Mouse (Mus musculus) heart, embryonic 15.5 days (tissue): ENCODE data around the gene Slc7a3. TPM values are rescaled to one million over a fixed set of nuclear protein-coding genes. Genes with fewer than 3 reads are reported as not detected.
A peak's percentile ranks its signal among the peaks of the same experiment; 100 is the strongest.
"Not testable (repeated sequence)": the region's sequence is repeated elsewhere in the genome, so short reads cannot be mapped to it uniquely, and the experiment has no call there.

Experiments used
- ATAC-seq: fragments of 200-750 bp; cut with Nextera tagmentation; replicated peaks from 2 replicates; pipeline ENCODE4 v1.8.0; 2017; ENCODE audit warnings: low read depth, moderate TSS enrichment; ENCODE audit not compliant: insufficient number of reproducible peaks, insufficient read depth, low FRiP score
- H3K27ac ChIP-seq: fragments of 300-500 bp; sonication (generic); 2 replicates; pipeline ENCODE4 v1.5.1; 2015; ENCODE audit warnings: mild to moderate bottlenecking, inconsistent platforms
- H3K27me3 ChIP-seq: fragments of 300-500 bp; sonication (generic); 2 replicates; pipeline ENCODE4 v1.6.1; 2015; ENCODE audit warnings: inconsistent platforms
- H3K36me3 ChIP-seq: fragments of 300-500 bp; sonication (generic); 2 replicates; pipeline ENCODE4 v1.6.1; 2015; ENCODE audit warnings: mild to moderate bottlenecking, inconsistent platforms
- H3K4me1 ChIP-seq: fragments of 300-500 bp; sonication (generic); replicated peaks from 2 replicates; pipeline ENCODE4 v1.6.1; 2015; ENCODE audit warnings: inconsistent platforms
- H3K4me2 ChIP-seq: fragments of 300-500 bp; sonication (generic); 2 replicates; pipeline ENCODE4 v1.6.1; 2015; ENCODE audit warnings: inconsistent platforms, mild to moderate bottlenecking, moderate library complexity
- H3K4me3 ChIP-seq: fragments of 300-500 bp; sonication (generic); 2 replicates; pipeline ENCODE4 v1.5.1; 2015; ENCODE audit warnings: mild to moderate bottlenecking, inconsistent platforms
- H3K9ac ChIP-seq: fragments of 300-500 bp; sonication (generic); 2 replicates; pipeline ENCODE4 v1.6.1; 2015; ENCODE audit warnings: mild to moderate bottlenecking, inconsistent platforms
- H3K9me3 ChIP-seq: fragments of 300-500 bp; sonication (generic); replicated peaks from 2 replicates; pipeline ENCODE4 v1.6.1; 2016; ENCODE audit warnings: inconsistent platforms
- WGBS: fragments of 180-500 bp; shearing (Covaris S2); methylation state at CpG from one replicate; pipeline ENCODE4 v1.1.7; 2015; ENCODE audit warnings: mixed read lengths; 5-methylcytosine and 5-hydroxymethylcytosine counted together
- polyA plus RNA-seq: library from polyadenylated mRNA; unstranded; fragments of >200 nt; fragmentation: Nextera tagmentation; extraction: Ambion mirVana; gene quantifications from 2 replicates; pipeline ENCODE4 v1.2.1, GENCODE M21; 2015

Gene Slc7a3
- polyA plus RNA-seq: 0.26 and 0.80 TPM in 2 replicates

GRCm38 (mm10) chrX:101085920-101086319 lies at the start of gene Slc7a3:
TSS of gene Slc7a3 (minus strand) at chrX:101086020.
- Histone ChIP-seq H3K27ac (no peak within 1 kb of the TSS), H3K9ac (no peak within 1 kb of the TSS), H3K27me3 (0 out of 2 replicates have a peak, but pooled peaks cover 13% of the 10 kb centered on the region), H3K4me2 (peak within 1 kb of the TSS; percentile 64), H3K4me1 (no peaks in the 10 kb centered on the region), H3K36me3 (no peaks in the 10 kb centered on the region), H3K9me3 (no peaks in the 10 kb centered on the region), H3K4me3 (peak within 1 kb of the TSS; percentile 37)
- 26% methylated on average over 11 of the region's 11 CpGs for WGBS
- ATAC-seq: no peak

GRCm38 (mm10) chrX:101131992-101132791 lies 46.4 kb upstream of the Slc7a3 start:
- ATAC-seq: no peak
- no peaks in the 10 kb centered on the region for H3K36me3 ChIP-seq
- peak overlapping the region; percentile 49 for H3K4me2 ChIP-seq
- no peaks in the 10 kb centered on the region for H3K9me3 ChIP-seq
- 34% methylated on average over 12 of the region's 12 CpGs for WGBS
- no peak overlapping the region for H3K27ac ChIP-seq
- no peak overlapping the region for H3K9ac ChIP-seq
- H3K27me3 ChIP-seq: no peaks in the 10 kb centered on the region
- no peaks in the 10 kb centered on the region for H3K4me1 ChIP-seq
- peak overlapping the region; percentile 26 for H3K4me3 ChIP-seq

GRCm38 (mm10) chrX:101131001-101131400 lies 45.2 kb upstream of the Slc7a3 start:
- Histone ChIP-seq H3K27me3 (no peaks in the 10 kb centered on the region), H3K4me1 (no peaks in the 10 kb centered on the region; the same call in 1 of the 2 replicates), H3K36me3 (no peaks in the 10 kb centered on the region), H3K9me3 (no peaks in the 10 kb centered on the region), H3K4me2 (no peak overlapping the region), H3K9ac (no peak overlapping the region), H3K4me3 (no peak overlapping the region), H3K27ac (no peak overlapping the region)
- WGBS: 25% methylated on average over 7 of the region's 7 CpGs
- ATAC-seq: no peak

GRCm38 (mm10) chrX:101128559-101128958 lies 42.7 kb upstream of the Slc7a3 start:
- H3K9me3 ChIP-seq: no peaks in the 10 kb centered on the region
- ATAC-seq: no peak
- 61% methylated on average over 2 of the region's 2 CpGs for WGBS
- no peak overlapping the region for H3K4me3 ChIP-seq
- H3K9ac ChIP-seq: no peak overlapping the region
- no peaks in the 10 kb centered on the region for H3K27me3 ChIP-seq
- H3K4me2 ChIP-seq: no peak overlapping the region
- no peak overlapping the region for H3K27ac ChIP-seq
- no peaks in the 10 kb centered on the region for H3K36me3 ChIP-seq
- H3K4me1 ChIP-seq: no peaks in the 10 kb centered on the region; the same call in 1 of the 2 replicates

GRCm38 (mm10) chrX:101126977-101127376 lies 41.2 kb upstream of the Slc7a3 start:
- ATAC-seq: peak; percentile 53

GRCm38 (mm10) chrX:101126474-101126955 lies 40.7 kb upstream of the Slc7a3 start:
- peak; percentile 53 for ATAC-seq
- Histone ChIP-seq H3K36me3 (no peaks in the 10 kb centered on the region), H3K4me1 (no peaks in the 10 kb centered on the region; the same call in 1 of the 2 replicates), H3K27me3 (no peaks in the 10 kb centered on the region), H3K27ac (peak overlapping the region; percentile 69), H3K4me3 (no peak overlapping the region), H3K4me2 (no peak overlapping the region), H3K9ac (no peak overlapping the region), H3K9me3 (no peaks in the 10 kb centered on the region)
- WGBS: 56% methylated on average over 7 of the region's 7 CpGs

More at GRCm38 (mm10) chrX:101126977-101127376, 41.2 kb upstream of the Slc7a3 start:
- Histone ChIP-seq H3K4me3 (no peak overlapping the region), H3K9ac (no peak overlapping the region), H3K4me1 (no peaks in the 10 kb centered on the region; the same call in 1 of the 2 replicates), H3K36me3 (no peaks in the 10 kb centered on the region), H3K27ac (peak overlapping the region; percentile 69), H3K27me3 (no peaks in the 10 kb centered on the region), H3K9me3 (no peaks in the 10 kb centered on the region), H3K4me2 (no peak overlapping the region)
- 24% methylated on average over 2 of the region's 2 CpGs for WGBS

GRCm38 (mm10) chrX:101120546-101120945 lies 34.7 kb upstream of the Slc7a3 start:
- Histone ChIP-seq H3K4me2 (no peak overlapping the region), H3K27ac (no peak overlapping the region), H3K4me3 (no peak overlapping the region), H3K27me3 (no peaks in the 10 kb centered on the region), H3K9me3 (no peaks in the 10 kb centered on the region), H3K36me3 (no peaks in the 10 kb centered on the region), H3K9ac (no peak overlapping the region), H3K4me1 (no peaks in the 10 kb centered on the region)
- 67% methylated on average over 1 of the region's 1 CpGs for WGBS
- ATAC-seq: no peak

- H3K27ac ChIP-seq, H3K36me3 ChIP-seq, H3K4me1 ChIP-seq, H3K9ac ChIP-seq, H3K9me3 ChIP-seq, ATAC-seq: not testable (repeated sequence)
- Histone ChIP-seq H3K4me3 (peak overlapping the region; percentile 37), H3K27me3 (0 out of 2 replicates have a peak, but pooled peaks cover 13% of the 10 kb centered on the region), H3K4me2 (peak overlapping the region; percentile 64)
- whole genome bisulfite sequencing: 9% methylated on average over 9 of the region's 9 CpGs
Observed at GRCm38 (mm10) chrX:101085211-101085610, 609 bp downstream of the Slc7a3 start.

- no peak overlapping the region for H3K4me3 ChIP-seq
- 69% methylated on average over 2 of the region's 2 CpGs for WGBS
- H3K4me1 ChIP-seq: no peaks in the 10 kb centered on the region
- H3K27me3 ChIP-seq: 0 out of 2 replicates have a peak, but pooled peaks cover 13% of the 10 kb centered on the region
- H3K27ac ChIP-seq: no peak overlapping the region
- no peaks in the 10 kb centered on the region for H3K9me3 ChIP-seq
- no peak for ATAC-seq
- no peaks in the 10 kb centered on the region for H3K36me3 ChIP-seq
- H3K9ac ChIP-seq: no peak overlapping the region
- peak overlapping the region; percentile 64; the same call in 1 of the 2 replicates for H3K4me2 ChIP-seq
Observed at GRCm38 (mm10) chrX:101084192-101084591, 1.6 kb downstream of the Slc7a3 start.

GRCm38 (mm10) chrX:101065245-101065644 lies 20.6 kb downstream of the Slc7a3 start:
- 65% methylated on average over 1 of the region's 1 CpGs for WGBS
- Histone ChIP-seq H3K9ac (no peak overlapping the region), H3K9me3 (no peaks in the 10 kb centered on the region), H3K27ac (no peak overlapping the region), H3K36me3 (no peaks in the 10 kb centered on the region), H3K4me1 (no peaks in the 10 kb centered on the region), H3K4me3 (no peak overlapping the region), H3K27me3 (no peaks in the 10 kb centered on the region), H3K4me2 (no peak overlapping the region)
- no peak for ATAC-seq

- whole genome bisulfite sequencing: 52% methylated on average over 2 of the region's 2 CpGs
- H3K4me2 ChIP-seq: no peak overlapping the region
- no peak overlapping the region for H3K4me3 ChIP-seq
- H3K27me3 ChIP-seq: no peaks in the 10 kb centered on the region
- H3K9ac ChIP-seq: no peak overlapping the region
- H3K27ac ChIP-seq: no peak overlapping the region
- no peaks in the 10 kb centered on the region for H3K36me3 ChIP-seq
- no peaks in the 10 kb centered on the region for H3K4me1 ChIP-seq
- no peaks in the 10 kb centered on the region; the same call in 1 of the 2 replicates for H3K9me3 ChIP-seq
- no peak for ATAC-seq
Observed at GRCm38 (mm10) chrX:101063503-101063902, 22.3 kb downstream of the Slc7a3 start.
